Mouse (Mus musculus) natural killer cell, adult 2 months (primary cell): ENCODE measurements around the gene Ptov1.

Experiments used
- DNase-seq, 2 experiments: peaks; one replicate each; pipeline ENCODE4 v3.0.0; 2022; ENCODE audit warnings: low spot score in 2 of 2

The Ptov1 gene

GRCm38 (mm10) chr7:44814952-44815553 lies 54.5 kb downstream of the Ptov1 start:
- no peak for DNase-seq

- no peak for DNase-seq
These were observed 55.2 kb downstream of the Ptov1 start for GRCm38 (mm10) chr7:44814423-44814822.

GRCm38 (mm10) chr7:44813985-44814384 lies 55.6 kb downstream of the Ptov1 start:
- DNase-seq = no peak
